Comparison of ENCODE assay signal across 13 mouse cellular contexts in the genomic region with DNA sequence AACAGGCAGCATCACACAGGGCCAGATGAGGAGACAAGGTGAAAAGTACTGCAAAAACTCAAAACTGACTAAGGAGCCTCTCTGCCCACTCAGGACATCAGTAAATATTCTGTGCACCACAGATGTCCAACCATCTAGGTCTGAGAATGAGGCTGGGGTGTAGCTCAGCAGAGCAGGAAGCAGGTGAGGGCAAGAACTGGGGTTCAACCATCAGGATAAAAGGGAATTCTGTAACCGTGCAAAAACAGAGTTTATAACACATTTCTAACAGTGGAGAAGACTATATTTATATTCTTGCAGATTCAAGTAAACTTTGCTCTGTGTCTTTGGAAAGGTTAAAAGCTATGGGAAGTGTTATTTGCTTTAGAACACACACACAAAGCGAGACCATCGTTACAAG. TPM values are rescaled to one million over a fixed set of nuclear protein-coding genes. Genes with fewer than 3 reads are reported as not detected.
A peak's percentile ranks its signal among the peaks of the same experiment; 100 is the strongest.
DNase-seq lines count a peak whose midpoint lies in the region; ATAC-seq and TF ChIP-seq lines count a peak whose summit lies in the region.
"Had no signal": no experiment of that assay in that cellular context is flagged by ENCODE, and none has a peak within 500 bp of the region (broad histone marks: within the 10 kb centered on the region; RNA-seq: fewer than 3 reads in every experiment).

No protein-coding gene starts in this region.

- peaks cover 23% of the 10 kb centered on the region for H3K4me1 ChIP-seq in heart, embryonic 13.5 days
- peaks cover 23% of the 10 kb centered on the region; the same call in 1 of the 2 replicates for H3K4me1 ChIP-seq in embryonic facial prominence, embryonic 12.5 days
- H3K4me1 ChIP-seq in hindbrain, embryonic 14.5 days (replicated peaks; ENCODE audit: control insufficient read depth, insufficient read depth, low read length): peaks cover 19% of the 10 kb centered on the region; the same call in 1 of the 2 replicates
- H3K4me1 ChIP-seq in liver, embryonic 15.5 days (replicated peaks): peaks cover 59% of the 10 kb centered on the region
- H3K4me1 ChIP-seq in lung, postnatal 0 days (ENCODE audit: insufficient read depth, low read depth, low read length): 0 out of 2 replicates have a peak, but pooled peaks cover 3% of the 10 kb centered on the region

- ATAC-seq in heart, embryonic 13.5 days (ENCODE audit: extremely low read depth, insufficient number of reproducible peaks, low FRiP score, low TSS enrichment): no peak
- no peak for ATAC-seq in embryonic facial prominence, embryonic 12.5 days (ENCODE audit: insufficient number of reproducible peaks, insufficient read depth, low FRiP score, low TSS enrichment)
- no peak for ATAC-seq in hindbrain, embryonic 14.5 days (ENCODE audit: low FRiP score)
- no peak for ATAC-seq in liver, embryonic 15.5 days (ENCODE audit: insufficient read depth)
- ATAC-seq in lung, postnatal 0 days: no peak

- H3K9ac ChIP-seq in heart, embryonic 13.5 days: peak overlapping the region; percentile 52; the same call in 1 of the 2 replicates
- H3K9ac ChIP-seq in embryonic facial prominence, embryonic 12.5 days: no peak overlapping the region
- H3K9ac ChIP-seq in hindbrain, embryonic 14.5 days: no peak overlapping the region
- 0 out of 2 replicates have a peak overlapping the region, but pooled peaks have one; percentile 98 for H3K9ac ChIP-seq in liver, embryonic 15.5 days
- no peak overlapping the region for H3K9ac ChIP-seq in lung, postnatal 0 days (replicated peaks; ENCODE audit: low read depth)

- no peak for DNase-seq in heart, postnatal 4 days
- no peak for DNase-seq in hindbrain, embryonic 14.5 days (ENCODE audit: low spot score)
- DNase-seq in thymus, postnatal 36 days: no peak
- no peak for DNase-seq in lung, postnatal 0 days (ENCODE audit: low spot score)
- no peak for DNase-seq in cerebellum, adult 18-20 months
- DNase-seq: kidney, postnatal 4 days; right cerebral cortex, postnatal 4 days had no signal

- TF ChIP-seq EP300 in lung, postnatal 0 days (IDR thresholded peaks at IDR 0.05): no peak

- H3K27me3 ChIP-seq in heart, embryonic 13.5 days (replicated peaks): no peaks in the 10 kb centered on the region
- no peaks in the 10 kb centered on the region for H3K27me3 ChIP-seq in embryonic facial prominence, embryonic 12.5 days
- no peaks in the 10 kb centered on the region for H3K27me3 ChIP-seq in hindbrain, embryonic 14.5 days (ENCODE audit: control insufficient read depth, insufficient read depth, low read length)
- H3K27me3 ChIP-seq in liver, embryonic 15.5 days: no peaks in the 10 kb centered on the region
- no peaks in the 10 kb centered on the region for H3K27me3 ChIP-seq in lung, postnatal 0 days (replicated peaks; ENCODE audit: insufficient read depth, low read length)

- 85% methylated on average over 3 of the region's 3 CpGs for WGBS in heart, embryonic 13.5 days
- WGBS in embryonic facial prominence, embryonic 12.5 days: 87% methylated on average over 3 of the region's 3 CpGs
- 91% methylated on average over 3 of the region's 3 CpGs for WGBS in hindbrain, embryonic 14.5 days
- 51% methylated on average over 3 of the region's 3 CpGs for WGBS in liver, embryonic 15.5 days (ENCODE audit: insufficient replicate concordance)
- WGBS in lung, postnatal 0 days: 62% methylated on average over 3 of the region's 3 CpGs

- H3K4me2 ChIP-seq in heart, embryonic 13.5 days: no peak overlapping the region; the same call in 1 of the 2 replicates
- H3K4me2 ChIP-seq in embryonic facial prominence, embryonic 12.5 days (replicated peaks): peak overlapping the region; percentile 67; the same call in 1 of the 2 replicates
- peak overlapping the region; percentile 65; the same call in 1 of the 2 replicates for H3K4me2 ChIP-seq in hindbrain, embryonic 14.5 days (replicated peaks)
- H3K4me2 ChIP-seq in liver, embryonic 15.5 days: peak overlapping the region; percentile 80
- no peak overlapping the region for H3K4me2 ChIP-seq in lung, postnatal 0 days (replicated peaks; ENCODE audit: low read depth, low read length)

- H3K27ac ChIP-seq in heart, embryonic 13.5 days (replicated peaks): no peak overlapping the region
- no peak overlapping the region for H3K27ac ChIP-seq in embryonic facial prominence, embryonic 12.5 days
- no peak overlapping the region for H3K27ac ChIP-seq in hindbrain, embryonic 14.5 days
- no peak overlapping the region for H3K27ac ChIP-seq in liver, embryonic 15.5 days (replicated peaks)
- H3K27ac ChIP-seq in lung, postnatal 0 days (ENCODE audit: low read length): no peak overlapping the region

- H3K9me3 ChIP-seq in heart, embryonic 13.5 days: no peaks in the 10 kb centered on the region
- H3K9me3 ChIP-seq in embryonic facial prominence, embryonic 12.5 days: no peaks in the 10 kb centered on the region
- H3K9me3 ChIP-seq in hindbrain, embryonic 14.5 days (ENCODE audit: control insufficient read depth, low read length): no peaks in the 10 kb centered on the region
- no peaks in the 10 kb centered on the region for H3K9me3 ChIP-seq in liver, embryonic 15.5 days (replicated peaks)
- H3K9me3 ChIP-seq in lung, postnatal 0 days (ENCODE audit: low read length): no peaks in the 10 kb centered on the region

- H3K4me3 ChIP-seq in heart, embryonic 13.5 days: no peak overlapping the region
- no peak overlapping the region for H3K4me3 ChIP-seq in embryonic facial prominence, embryonic 12.5 days
- H3K4me3 ChIP-seq in hindbrain, embryonic 14.5 days (replicated peaks; ENCODE audit: low read length): no peak overlapping the region
- H3K4me3 ChIP-seq in liver, embryonic 15.5 days (replicated peaks): peak overlapping the region; percentile 96
- no peak overlapping the region for H3K4me3 ChIP-seq in lung, postnatal 0 days (ENCODE audit: low read depth, low read length)

- no peak for TF ChIP-seq CTCF in lung, postnatal 0 days (IDR thresholded peaks at IDR 0.05)

- no peaks in the 10 kb centered on the region for H3K36me3 ChIP-seq in heart, embryonic 13.5 days
- H3K36me3 ChIP-seq in embryonic facial prominence, embryonic 12.5 days: no peaks in the 10 kb centered on the region
- H3K36me3 ChIP-seq in hindbrain, embryonic 14.5 days (replicated peaks; ENCODE audit: control insufficient read depth, insufficient read depth): no peaks in the 10 kb centered on the region
- H3K36me3 ChIP-seq in liver, embryonic 15.5 days (replicated peaks): peaks cover 4% of the 10 kb centered on the region; the same call in 1 of the 2 replicates
- no peaks in the 10 kb centered on the region for H3K36me3 ChIP-seq in lung, postnatal 0 days (ENCODE audit: insufficient read depth, low read length)

RNA-seq across cellular contexts. Expression of gene Gpsm2, which starts 2.3 kb away (rescaled TPM):
- 25.4 and 27.1 TPM in 2 replicates for polyA plus RNA-seq in heart, embryonic 13.5 days (2015; fragmentation: Nextera tagmentation; extraction: Ambion mirVana)
- total RNA-seq in heart, postnatal 4 days (2021): 10 to 100 TPM; 24.0 to 24.7 TPM
- polyA plus RNA-seq in embryonic facial prominence, embryonic 12.5 days (2016; fragmentation: Nextera tagmentation; extraction: Ambion mirVana): 77.0 and 82.5 TPM in 2 replicates
- polyA plus RNA-seq in hindbrain, embryonic 14.5 days (2014; fragmentation: Nextera tagmentation; extraction: Ambion mirVana): 22.7 and 24.2 TPM in 2 replicates
- polyA plus RNA-seq in liver, embryonic 15.5 days (2015; fragmentation: Nextera tagmentation; extraction: Ambion mirVana): 44.1 and 45.7 TPM in 2 replicates
- polyA plus RNA-seq in lung, postnatal 0 days (2015; fragmentation: Nextera tagmentation; extraction: Ambion mirVana): 22.9 and 23.7 TPM in 2 replicates

RNA-seq across cellular contexts. Expression of gene Aknad1, which starts 19.7 kb away (rescaled TPM):
- 0.07 TPM in 1 of 2 replicates, not detected in the other for polyA plus RNA-seq in heart, embryonic 13.5 days (2015; fragmentation: Nextera tagmentation; extraction: Ambion mirVana)
- under 1 TPM; 0.12 to 0.23 TPM for total RNA-seq in heart, postnatal 4 days (2021)
- 0.36 and 0.51 TPM in 2 replicates for polyA plus RNA-seq in embryonic facial prominence, embryonic 12.5 days (2016; fragmentation: Nextera tagmentation; extraction: Ambion mirVana)
- not detected in 2 replicates for polyA plus RNA-seq in hindbrain, embryonic 14.5 days (2014; fragmentation: Nextera tagmentation; extraction: Ambion mirVana)
- 0.52 and 0.54 TPM in 2 replicates for polyA plus RNA-seq in liver, embryonic 15.5 days (2015; fragmentation: Nextera tagmentation; extraction: Ambion mirVana)
- polyA plus RNA-seq in lung, postnatal 0 days (2015; fragmentation: Nextera tagmentation; extraction: Ambion mirVana): 0.10 and 0.21 TPM in 2 replicates
- total RNA-seq: common myeloid progenitor, adult 5-6 weeks; left cerebral cortex, postnatal 36 days; megakaryocyte progenitor cell, adult 5-6 weeks had no signal

Comparison
In these comparisons a context has a peak if more than half of its experiments do, and no peak if none do; other contexts are left out.
1. H3K4me2 ChIP-seq: peak in embryonic facial prominence, embryonic 12.5 days (single experiment), hindbrain, embryonic 14.5 days (single experiment) and liver, embryonic 15.5 days (single experiment); none in heart, embryonic 13.5 days (single experiment) and lung, postnatal 0 days (single experiment).
2. H3K9ac ChIP-seq: peak in heart, embryonic 13.5 days (single experiment) and liver, embryonic 15.5 days (single experiment); none in embryonic facial prominence, embryonic 12.5 days (single experiment), hindbrain, embryonic 14.5 days (single experiment) and lung, postnatal 0 days (single experiment).